Mouse (Mus musculus): Measurements from ENCODE around the gene Agl.
A peak's percentile ranks its signal among the peaks of the same experiment; 100 is the strongest.

Gene Agl

GRCm38 (mm10) chr3:116740963-116741362 lies 67.0 kb downstream of the Agl start:
- no peak for DNase-seq

- DNase-seq: no peak
These were observed 67.9 kb downstream of the Agl start for GRCm38 (mm10) chr3:116740106-116740505.

GRCm38 (mm10) chr3:116737326-116737731 lies 70.6 kb downstream of the Agl start:
- DNase-seq: no peak

- DNase-seq: no peak
These were observed 78.3 kb downstream of the Agl start for GRCm38 (mm10) chr3:116729483-116730174.

- no peak for DNase-seq
These were observed 81.2 kb downstream of the Agl start for GRCm38 (mm10) chr3:116726807-116727206.

- no peak for DNase-seq
These were observed 84.2 kb downstream of the Agl start for GRCm38 (mm10) chr3:116723496-116724481.

- no peak for DNase-seq
These were observed 85.0 kb downstream of the Agl start for GRCm38 (mm10) chr3:116722980-116723379.

- DNase-seq: no peak
These were observed 89.0 kb downstream of the Agl start for GRCm38 (mm10) chr3:116718951-116719350.

- DNase-seq: no peak
These were observed 94.9 kb downstream of the Agl start for GRCm38 (mm10) chr3:116713031-116713430.

- DNase-seq: peak; percentile 27 to 58
These were observed 95.5 kb downstream of the Agl start, which contains the start of gene Slc35a3 for GRCm38 (mm10) chr3:116712436-116712881. TSS of gene Slc35a3 (minus strand) at chr3:116712831.

GRCm38 (mm10) chr3:116711624-116712435 lies 96.1 kb downstream of the Agl start:
- peak; percentile 80 to 84 for DNase-seq

GRCm38 (mm10) chr3:116710941-116711340 lies 97.0 kb downstream of the Agl start:
- no peak for DNase-seq

GRCm38 (mm10) chr3:116705637-116706204 lies 102.2 kb downstream of the Agl start:
- DNase-seq: no peak

GRCm38 (mm10) chr3:116703835-116704234 lies 104.1 kb downstream of the Agl start:
- DNase-seq: no peak

GRCm38 (mm10) chr3:116702647-116703272 lies 105.2 kb downstream of the Agl start:
- DNase-seq: no peak

GRCm38 (mm10) chr3:116701601-116702000 lies 106.4 kb downstream of the Agl start:
- DNase-seq: no peak

GRCm38 (mm10) chr3:116698786-116699185 lies 109.2 kb downstream of the Agl start:
- DNase-seq: no peak

GRCm38 (mm10) chr3:116695666-116695985 lies 112.3 kb downstream of the Agl start:
- DNase-seq: no peak

GRCm38 (mm10) chr3:116694955-116695665 lies 112.9 kb downstream of the Agl start:
- no peak for DNase-seq

GRCm38 (mm10) chr3:116694312-116694711 lies 113.7 kb downstream of the Agl start:
- DNase-seq: no peak

All from cerebellum, postnatal 36 days (tissue).